Mouse (Mus musculus): ENCODE measurements around the gene Prnp.

DNA sequence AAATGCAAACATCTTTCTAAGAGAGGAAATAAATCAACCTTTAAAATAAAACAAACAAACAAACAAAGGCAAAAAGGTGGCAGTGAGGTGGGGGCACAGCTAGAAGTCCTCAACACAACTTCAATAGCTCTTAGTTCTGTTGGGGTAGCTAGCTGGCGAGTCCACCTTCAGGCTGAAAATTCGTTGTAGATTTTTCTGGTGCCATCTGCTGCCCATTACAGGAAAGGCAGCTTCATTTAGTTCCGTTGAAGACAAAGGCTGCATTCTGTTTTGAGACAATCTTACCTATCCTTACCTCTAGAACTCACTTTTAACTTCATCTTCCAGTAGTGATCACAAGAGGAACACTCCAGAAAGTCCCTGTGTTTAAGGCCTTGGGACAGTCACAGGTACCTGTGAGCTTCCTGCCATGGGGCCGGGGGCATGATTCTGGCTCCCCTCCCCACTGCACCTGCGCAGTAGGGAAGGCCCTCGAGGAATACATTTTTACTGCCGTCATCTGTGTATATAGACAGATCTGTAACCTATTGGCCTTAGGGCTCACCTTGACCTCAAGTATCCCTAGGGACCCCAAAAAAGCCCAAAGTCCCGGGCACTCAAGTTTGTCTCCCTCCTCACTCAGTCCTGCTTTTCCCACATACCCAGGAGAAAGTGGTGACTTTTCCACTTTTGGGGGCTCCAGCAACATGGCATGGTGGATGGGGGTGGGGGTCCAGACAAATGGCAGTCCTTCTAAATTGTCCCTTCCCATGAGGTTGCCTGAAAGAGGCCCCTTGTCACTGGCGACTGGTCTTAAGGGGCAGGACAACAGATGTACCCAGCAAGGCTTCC, 40.3 kb downstream of the Prnp start:
- TF ChIP-seq CTCF (conservative IDR thresholded peaks at IDR 0.05; ENCODE audit: low read length) (peak; percentile 50), POU5F1 (IDR thresholded peaks at IDR 0.05; ENCODE audit: borderline replicate concordance, low read length) (no peak), NANOG (IDR thresholded peaks at IDR 0.05; ENCODE audit: borderline replicate concordance, low read length) (no peak)
